Mouse (Mus musculus) liver (tissue): ENCODE measurements around the gene Zfp444.
"Not testable (repeated sequence)": the region's sequence is repeated elsewhere in the genome, so short reads cannot be mapped to it uniquely, and the experiment has no call there.

ENCODE experiments used
- DNase-seq: peaks from one replicate; pipeline ENCODE4 v3.0.0-alpha.2; 2020; ENCODE audit warnings: mixed read lengths

Gene Zfp444

GRCm38 (mm10) chr7:6221978-6222377, 50.0 kb downstream of the Zfp444 start, which contains the start of gene Zscan5b:
TSS of gene Zscan5b (plus strand) at chr7:6222278.
- no peak for DNase-seq

DNA sequence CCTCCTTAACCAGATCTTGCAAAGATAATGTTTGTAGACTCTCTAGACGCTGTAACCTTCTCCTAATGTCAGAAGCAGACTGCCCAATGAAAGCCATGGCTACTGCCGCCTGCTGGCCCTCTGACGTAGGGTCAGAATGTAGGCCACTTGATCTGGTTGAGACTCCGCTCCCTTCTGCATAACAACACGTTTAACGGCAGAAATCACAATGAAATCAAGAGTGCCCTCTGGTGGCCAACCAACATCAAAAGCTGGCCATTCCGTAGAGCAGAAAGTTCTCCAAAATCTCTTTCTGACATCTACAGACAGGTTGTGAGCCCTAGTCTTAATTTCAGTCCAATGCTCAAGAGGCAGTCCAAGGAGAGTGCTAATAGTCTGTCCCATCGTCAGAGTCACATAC, 56.5 kb downstream of the Zfp444 start:
- not testable (repeated sequence) for DNase-seq

DNA sequence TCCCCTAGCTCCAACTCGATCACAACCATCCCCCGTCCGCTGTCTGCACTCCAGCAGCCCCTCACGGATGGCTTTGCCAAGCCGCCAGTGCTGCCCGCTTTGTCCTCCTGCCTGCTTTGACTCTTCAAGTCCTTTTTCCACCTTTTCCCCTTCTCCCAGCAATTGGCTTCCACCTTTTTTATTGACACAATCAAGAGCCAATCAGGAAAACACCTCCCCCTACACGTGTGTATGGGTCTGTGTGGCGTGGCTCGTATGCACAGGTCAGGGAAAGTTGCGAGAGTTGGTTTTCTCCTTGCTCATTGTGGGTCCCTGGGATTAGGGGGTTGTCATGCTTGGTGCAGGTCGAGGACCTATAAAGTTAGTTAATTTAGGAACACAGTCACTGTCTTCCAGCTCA, 67.8 kb downstream of the Zfp444 start:
- no peak for DNase-seq

GRCm38 (mm10) chr7:6240841-6241425, 68.9 kb downstream of the Zfp444 start:
- DNase-seq = peak; percentile 35
